Mouse (Mus musculus): Measurements from ENCODE around the gene Cblb.

GRCm38 (mm10) chr16:52007006-52007405, 24.0 kb upstream of the Cblb start:
- TF ChIP-seq MAX (IDR thresholded peaks at IDR 0.05) (no peak), CTCF (IDR thresholded peaks at IDR 0.05; ENCODE audit: control insufficient read depth, insufficient read depth, insufficient read length) (no peak), USF1 (IDR thresholded peaks at IDR 0.05; ENCODE audit: low read depth) (no peak), CEBPB (IDR thresholded peaks at IDR 0.05; ENCODE audit: low read depth) (no peak)
